Mouse (Mus musculus) mesoderm, embryonic 11.5 days (tissue): ENCODE measurements around the gene Cadm3.
"Not testable (repeated sequence)": the region's sequence is repeated elsewhere in the genome, so short reads cannot be mapped to it uniquely, and the experiment has no call there.

ENCODE experiments used
- DNase-seq: peaks from one replicate; pipeline ENCODE4 v3.0.0-alpha.2; 2012; ENCODE audit warnings: low read depth, low spot score

Gene Cadm3

DNA sequence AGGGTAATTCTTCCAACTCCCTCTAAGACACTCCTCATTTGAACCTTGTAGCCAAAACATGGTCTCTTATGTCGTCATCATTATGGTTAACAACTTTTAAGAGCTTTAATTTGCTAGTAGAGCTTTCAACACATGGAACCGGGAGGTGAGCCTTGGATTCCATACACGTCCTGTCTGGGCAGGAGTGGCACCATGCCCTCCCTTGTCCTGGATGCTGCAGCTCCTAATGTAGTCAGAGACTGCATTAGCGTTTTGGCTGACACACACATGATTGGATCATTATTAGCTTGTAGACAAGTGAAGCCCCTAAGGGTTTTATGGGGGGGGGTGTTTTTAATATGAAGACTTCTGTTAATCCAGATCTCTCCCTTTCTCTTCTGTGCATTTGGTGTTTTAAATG is 42.5 kb downstream of the Cadm3 start:
- no peak for DNase-seq

DNA sequence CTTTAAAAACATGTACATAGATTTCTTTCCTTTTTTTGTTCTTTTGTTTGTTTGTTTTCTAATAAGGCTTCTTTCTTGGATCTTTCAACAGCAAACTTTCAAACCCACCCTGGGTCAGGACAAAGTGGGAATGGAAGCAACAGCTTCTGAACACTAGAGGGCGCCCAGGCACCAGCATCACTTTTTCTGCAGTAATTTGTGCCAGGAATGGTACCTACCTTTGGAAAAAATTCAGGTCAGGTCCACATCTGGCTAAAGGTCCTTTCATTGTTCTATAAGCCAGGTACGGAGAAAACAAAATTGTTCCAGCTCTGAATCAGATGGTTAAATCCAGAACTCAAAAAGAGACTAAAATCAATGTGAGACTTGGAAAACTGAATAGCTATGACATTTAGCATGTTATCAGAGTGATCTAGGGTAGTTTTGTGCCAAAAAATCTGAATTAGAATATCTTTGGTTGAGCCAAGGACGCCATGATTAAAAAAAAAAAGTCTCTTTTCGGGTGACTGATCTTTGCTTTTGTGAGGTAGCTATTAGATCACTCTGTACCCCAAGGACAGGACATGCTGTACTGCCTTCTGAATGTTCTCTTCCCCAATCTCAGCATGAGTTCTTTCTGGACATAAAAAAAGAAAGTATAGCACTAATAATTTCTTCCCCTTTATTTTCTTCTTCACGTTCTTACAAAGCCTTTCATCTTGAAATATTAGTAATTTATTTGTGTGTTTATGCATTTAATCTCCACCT is 43.5 kb downstream of the Cadm3 start:
- peak; percentile 39 for DNase-seq

DNA sequence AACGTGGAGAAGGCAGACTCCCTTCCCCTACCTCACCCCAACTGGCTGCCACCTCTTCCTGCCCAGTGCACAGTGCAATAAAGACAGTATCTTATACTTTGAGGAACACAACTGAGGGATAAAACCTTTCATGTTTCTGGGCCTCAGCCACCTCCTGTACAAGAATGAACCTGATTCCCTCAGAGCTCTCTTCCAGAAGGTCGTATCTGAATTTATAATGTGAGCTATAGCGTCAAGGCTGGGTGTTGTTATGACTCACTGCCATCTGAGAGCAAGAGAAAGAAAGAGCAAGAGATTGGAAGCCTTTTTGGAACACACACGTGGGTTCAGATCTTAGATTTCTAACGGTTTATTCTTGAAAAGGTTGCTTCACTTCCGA is 45.3 kb downstream of the Cadm3 start:
- DNase-seq = no peak

DNA sequence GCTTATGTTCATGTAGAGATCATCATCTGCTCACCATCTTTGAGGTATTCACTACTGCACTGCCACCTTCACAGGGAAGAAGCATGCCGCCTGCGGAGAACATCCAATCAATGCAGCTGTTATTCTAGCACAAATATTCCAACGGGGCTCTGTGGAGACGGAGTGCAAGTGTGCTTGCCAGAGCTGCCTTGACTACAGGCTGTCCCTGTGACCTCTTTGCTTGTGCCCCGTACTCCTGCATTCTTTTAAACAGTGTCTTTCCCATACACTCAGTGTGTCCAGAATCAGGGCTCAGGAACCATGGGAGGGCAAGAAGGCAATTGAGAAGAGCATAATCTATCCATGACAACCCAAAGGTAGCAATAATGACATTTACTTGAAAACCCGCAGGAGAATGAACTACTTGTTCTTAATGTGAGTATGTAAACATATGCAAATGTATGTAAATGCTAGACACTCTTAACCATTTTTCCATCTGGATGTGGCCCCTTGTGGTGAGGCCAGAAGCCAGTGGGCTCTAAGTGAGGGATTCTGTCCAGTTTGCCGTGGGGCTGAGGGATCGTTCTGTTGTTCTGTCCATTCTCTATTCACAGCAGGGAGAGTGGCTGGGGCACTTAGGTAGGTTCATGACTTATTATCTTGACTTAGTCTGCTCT is 45.8 kb downstream of the Cadm3 start:
- DNase-seq = no peak

DNA sequence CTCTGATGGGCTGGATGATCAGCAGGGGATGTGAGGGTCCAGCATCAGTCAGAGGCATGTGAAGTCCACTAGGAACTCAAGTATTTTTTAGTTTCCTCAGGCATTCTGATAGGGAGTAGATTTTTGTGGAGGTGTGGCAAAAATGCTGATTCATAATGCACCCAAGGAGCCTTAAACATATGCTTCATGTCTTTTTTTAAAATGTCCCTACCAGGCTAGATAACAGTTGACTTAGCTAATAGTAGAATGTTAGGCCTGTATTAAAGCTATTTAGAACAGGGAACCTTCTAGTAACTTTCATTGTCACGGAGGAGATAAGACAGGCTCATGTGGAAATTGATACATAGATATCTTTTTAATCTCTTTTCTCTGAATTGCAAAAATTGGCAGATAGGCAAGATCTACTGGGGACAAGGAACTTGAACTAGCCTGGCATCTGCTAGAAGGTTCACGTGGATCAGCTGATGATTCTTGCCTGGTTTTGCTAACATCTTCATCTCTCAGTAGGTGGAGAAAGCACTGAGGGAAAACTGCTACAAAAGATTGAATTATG is 49.5 kb downstream of the Cadm3 start:
- DNase-seq = no peak

DNA sequence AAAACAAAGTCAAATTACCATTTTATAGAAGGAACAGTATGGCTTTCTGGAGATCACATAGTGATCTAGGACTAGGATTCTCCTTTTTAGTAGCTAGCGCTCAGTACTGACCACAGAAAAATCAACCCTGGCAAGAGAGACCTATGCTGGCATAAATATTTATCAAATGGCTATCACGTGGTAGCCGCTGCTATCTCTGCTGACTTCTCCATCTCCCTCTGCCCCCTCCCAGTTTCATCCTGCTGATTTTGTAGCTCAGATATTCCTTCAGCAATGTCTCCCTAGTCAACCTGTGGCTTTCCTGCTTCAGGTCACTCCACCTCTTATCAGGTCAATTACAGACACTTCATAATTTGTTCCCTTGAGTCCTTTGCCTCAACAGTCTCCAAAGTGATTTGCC is 51.8 kb downstream of the Cadm3 start:
- no peak for DNase-seq

DNA sequence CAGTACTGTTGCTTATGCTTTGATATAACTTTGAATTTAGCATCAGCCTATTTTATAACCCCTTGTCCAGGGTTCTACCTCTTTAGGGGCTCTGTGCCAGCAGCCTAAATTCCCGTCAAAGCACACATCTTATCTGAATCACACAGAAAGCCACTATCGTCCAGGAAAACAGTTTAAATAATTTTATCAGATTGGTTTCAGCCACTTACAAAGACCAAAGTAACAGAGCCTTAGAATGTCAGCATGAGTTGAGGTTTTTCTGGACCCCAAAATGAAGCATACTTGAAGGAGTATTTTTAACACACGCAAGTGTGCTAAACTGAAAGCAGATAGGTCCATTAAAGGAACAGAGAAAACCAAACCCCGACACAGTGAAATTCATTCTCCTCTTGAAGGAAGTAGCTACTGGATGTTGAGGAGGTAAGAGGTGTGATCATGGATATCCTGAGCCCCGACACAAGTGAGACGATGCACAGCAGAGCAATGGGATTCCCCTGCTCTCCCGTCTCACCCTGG is 53.9 kb downstream of the Cadm3 start:
- not testable (repeated sequence) for DNase-seq

DNA sequence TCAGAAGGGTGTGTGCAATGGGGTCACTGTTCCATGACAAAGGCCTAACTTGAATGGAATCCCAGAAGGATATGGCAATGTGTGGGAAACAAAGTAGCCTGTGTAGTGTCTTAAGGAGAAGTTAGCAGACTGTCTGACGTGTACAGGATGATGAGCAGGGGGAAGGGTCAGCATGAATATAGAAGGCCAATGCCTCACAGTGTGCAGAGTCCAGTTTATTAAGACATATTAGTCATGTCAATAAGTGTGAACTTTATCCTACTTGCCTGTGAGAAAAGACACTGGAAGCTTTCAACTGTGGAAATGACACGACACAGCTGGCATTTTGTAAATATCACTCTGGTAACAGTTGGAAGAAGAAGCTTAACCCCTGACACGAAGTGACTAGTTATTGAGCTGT is 64.7 kb downstream of the Cadm3 start:
- not testable (repeated sequence) for DNase-seq
